Mouse (Mus musculus): ENCODE measurements at regions not wholly inside any gene's neighbourhood (a gene's known extent, or its start where the extent isn't known, plus 50 kb on each side); places are given as distances from the start of the nearest gene placed in this dataset.

DNA sequence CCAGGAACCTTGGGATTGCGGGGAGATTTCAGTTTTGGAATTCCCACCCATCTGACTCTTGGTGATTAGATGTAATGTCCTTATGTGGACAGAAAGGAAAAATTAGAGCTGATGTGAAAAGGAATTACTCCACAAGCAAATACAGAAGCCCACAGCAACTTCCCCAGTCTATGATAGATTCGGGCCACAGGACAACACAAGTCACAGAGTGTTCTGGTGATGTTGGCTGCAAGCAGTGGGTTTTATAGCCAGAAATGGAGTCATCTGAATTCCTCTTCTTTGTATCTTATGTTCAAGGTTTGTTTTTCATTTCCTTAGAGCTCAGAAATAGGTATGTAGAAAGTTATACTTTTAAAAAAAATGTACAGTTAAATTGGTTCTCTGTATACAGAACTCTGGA, 56.8 kb upstream of the Gm5148 start:
- TF ChIP-seq CTCF (IDR thresholded peaks at IDR 0.05; ENCODE audit: extremely low read depth, insufficient read length, insufficient replicate concordance, low read depth, low read length) (no peak), POLR2A (IDR thresholded peaks at IDR 0.05; ENCODE audit: low read depth, low read length) (no peak)
